Mouse (Mus musculus) gastrocnemius, adult 2 months (tissue): Measurements from ENCODE around the gene Safb2. TPM values are rescaled to one million over a fixed set of nuclear protein-coding genes. Genes with fewer than 3 reads are reported as not detected.
"Not testable (repeated sequence)": the region's sequence is repeated elsewhere in the genome, so short reads cannot be mapped to it uniquely, and the experiment has no call there.

Source experiments
- DNase-seq: peaks from one replicate; pipeline ENCODE4 v3.0.0; 2022
- H3K27ac ChIP-seq: fragments of 200-600 bp; 2 replicates; pipeline ENCODE4 v1.8.1; 2022; ENCODE audit warnings: mild to moderate bottlenecking
- H3K4me3 ChIP-seq: fragments of 200-600 bp; 2 replicates; pipeline ENCODE4 v1.8.1; 2022; ENCODE audit warnings: mild to moderate bottlenecking, moderate library complexity
- CTCF ChIP-seq: fragments of 200-600 bp; IDR thresholded peaks from 2 replicates; pipeline ENCODE4 v1.8.1; 2022; ENCODE audit warnings: antibody characterized with exemption, mild to moderate bottlenecking, moderate library complexity
- intact Hi-C: fragments of 180-260 bp; cut with DNase I; formaldehyde crosslinking; loops from one replicate; pipeline ENCODE4 v1.15.1; 2025
- total RNA-seq, 2 experiments: library from RNA; stranded (reverse); gene quantifications; 2 replicates each; pipeline ENCODE4 v1.2.3; 2021

Gene Safb2
- total RNA-seq, 2 experiments from 2014 or later: 38.5 to 41.1 TPM

DNA sequence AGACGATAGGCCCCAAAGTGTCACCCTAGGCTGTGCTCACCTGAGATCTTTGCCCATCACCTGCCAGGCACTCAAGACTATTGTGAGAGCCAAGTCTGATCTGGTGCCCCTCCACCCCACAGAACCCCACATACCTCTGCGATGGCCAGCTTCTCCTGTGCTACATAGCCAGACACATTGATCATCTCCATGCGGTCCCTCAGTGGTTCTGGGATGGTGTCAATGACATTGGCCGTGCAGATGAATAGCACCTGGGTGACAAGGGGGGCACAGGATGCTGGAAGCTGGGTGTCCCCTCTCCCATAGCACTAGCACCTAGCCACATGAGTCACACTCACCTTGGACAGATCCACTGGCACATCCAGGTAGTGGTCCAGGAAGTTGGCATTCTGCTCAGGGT, 31.4 kb upstream of the Safb2 start:
- intact Hi-C loops: no loop called here
- DNase-seq: no peak
- no peak overlapping the region for H3K4me3 ChIP-seq
- no peak overlapping the region for H3K27ac ChIP-seq
- no peak for TF ChIP-seq CTCF

DNA sequence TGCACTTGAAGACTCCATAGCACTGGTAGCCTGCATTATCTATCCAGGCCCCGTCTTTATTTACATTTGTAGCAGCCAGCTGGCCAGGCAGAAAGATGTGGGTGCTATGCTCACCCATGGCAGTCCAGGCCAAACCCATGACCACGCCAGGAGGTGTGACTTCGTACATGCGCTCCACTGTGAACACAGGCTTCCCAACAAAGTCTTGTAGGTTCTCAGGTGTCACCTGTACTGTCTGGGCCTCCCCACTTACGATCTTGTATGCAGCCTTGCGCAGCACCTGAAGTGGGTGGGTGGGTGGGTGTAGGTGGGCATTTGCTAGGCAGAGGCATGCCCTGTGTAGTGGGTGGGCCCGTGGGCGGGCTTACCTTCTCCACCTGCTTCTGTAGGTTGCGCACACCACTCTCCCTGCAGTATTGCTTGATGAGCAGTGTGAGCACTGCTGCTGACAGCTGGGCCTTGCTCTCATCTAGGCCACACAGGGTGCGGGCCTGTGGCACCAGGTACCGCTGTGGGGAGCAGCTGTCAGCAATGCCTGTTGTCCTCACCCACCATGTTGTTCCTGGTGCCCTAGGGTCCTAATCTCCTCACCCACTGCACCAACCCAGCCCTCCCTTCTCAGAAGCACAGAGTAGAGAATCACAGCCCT, 30.9 kb upstream of the Safb2 start:
- H3K27ac ChIP-seq: no peak overlapping the region
- peak overlapping the region; percentile 97 for H3K4me3 ChIP-seq
- no peak for DNase-seq
- intact Hi-C loops: no loop called here
- TF ChIP-seq CTCF: no peak

DNA sequence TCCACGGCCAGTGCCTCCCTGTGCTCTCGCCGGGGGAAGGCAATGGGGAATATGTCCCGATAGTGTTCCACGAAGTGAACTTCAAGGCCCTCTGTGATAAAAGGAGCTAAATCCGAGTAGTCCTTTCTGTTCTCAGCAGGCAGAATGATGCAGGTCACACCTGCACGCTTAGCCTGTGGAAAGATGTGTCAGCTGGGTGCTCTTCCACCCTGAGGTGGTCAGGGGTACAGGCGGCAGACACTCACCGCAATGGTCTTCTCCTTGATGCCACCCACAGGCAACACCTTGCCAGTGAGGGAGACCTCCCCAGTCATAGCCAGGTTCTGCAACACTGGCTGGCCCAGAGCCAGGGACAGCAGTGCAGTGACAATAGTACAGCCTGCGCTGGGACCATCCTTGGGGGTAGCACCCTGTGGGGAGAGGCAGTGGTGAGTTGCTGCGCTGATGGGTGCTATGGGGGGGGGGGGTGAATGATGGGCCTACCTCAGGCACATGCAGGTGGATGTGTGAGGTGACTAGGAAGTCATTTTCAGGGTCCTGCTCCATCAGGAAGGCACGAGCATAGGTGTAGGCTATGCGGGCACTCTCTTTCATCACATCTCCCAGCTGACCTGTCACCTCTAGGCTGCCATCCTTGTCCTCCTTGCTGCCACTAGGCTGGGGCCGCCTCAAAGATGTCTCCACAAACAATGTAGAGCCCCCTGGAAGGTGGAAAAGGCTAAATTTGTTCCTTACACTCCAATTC, 30.2 kb upstream of the Safb2 start:
- intact Hi-C loops: loop anchor here (5.0 kb wide), 1 partner anchor 148 kb away; the partner anchor contains the start of gene Dus3l
- DNase-seq: no peak
- TF ChIP-seq CTCF: no peak
- Histone ChIP-seq H3K27ac (peak overlapping the region; percentile 92), H3K4me3 (peak overlapping the region; percentile 97)

DNA sequence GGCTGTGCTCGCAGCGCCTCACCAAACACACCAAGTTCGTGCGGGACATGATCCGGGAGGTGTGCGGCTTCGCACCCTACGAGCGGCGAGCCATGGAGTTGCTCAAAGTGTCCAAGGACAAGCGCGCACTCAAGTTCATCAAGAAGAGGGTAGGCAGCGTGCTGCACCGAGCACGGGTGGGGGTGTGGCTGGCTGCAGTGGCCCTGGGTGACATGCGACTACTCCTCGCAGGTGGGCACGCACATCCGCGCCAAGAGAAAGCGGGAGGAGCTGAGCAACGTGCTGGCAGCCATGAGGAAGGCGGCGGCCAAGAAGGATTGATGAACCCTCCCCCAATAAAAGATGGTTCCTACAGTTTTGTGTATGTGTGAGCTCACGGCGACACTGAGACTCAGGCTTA, 29.5 kb upstream of the Safb2 start:
- intact Hi-C loops: loop anchor here (5.0 kb wide), 1 partner anchor 148 kb away; the partner anchor contains the start of gene Dus3l
- H3K27ac ChIP-seq: peak overlapping the region; percentile 92
- peak; percentile 55 for DNase-seq

DNA sequence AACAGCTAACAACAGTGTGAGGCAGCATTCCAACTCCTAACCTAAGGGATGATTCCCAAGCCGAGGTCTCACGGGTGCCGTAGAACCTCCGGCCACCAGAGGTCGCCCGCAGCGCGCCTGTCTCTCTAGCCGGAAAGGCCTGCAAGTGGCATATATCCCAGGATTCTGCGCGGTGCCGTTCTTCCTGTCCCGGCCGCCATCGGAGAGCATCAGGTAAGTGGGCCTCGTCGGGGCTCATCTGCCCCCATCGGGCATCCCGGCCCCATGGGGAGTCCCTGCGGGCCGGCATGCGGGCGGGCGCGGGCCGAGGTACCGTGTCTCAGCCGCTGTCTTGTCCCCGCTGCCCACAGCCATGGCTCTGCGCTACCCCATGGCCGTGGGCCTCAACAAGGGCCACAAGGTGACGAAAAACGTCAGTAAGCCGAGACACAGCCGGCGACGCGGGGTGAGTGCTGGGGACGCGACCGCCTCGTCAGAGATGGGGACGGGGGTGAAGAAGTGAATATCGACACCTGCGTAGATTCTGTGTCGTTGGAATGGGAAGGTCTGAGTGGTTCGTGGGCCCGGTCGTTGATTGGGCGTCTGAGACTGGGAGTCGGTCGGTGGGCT, 29.0 kb upstream of the Safb2 start, which contains the start of gene Rpl36:
Gene Rpl36 (plus strand): TSS at position 181 of the 609 bp plus-strand sequence.
- Histone ChIP-seq H3K27ac (peak within 1 kb of the TSS; percentile 92), H3K4me3 (peak within 1 kb of the TSS; percentile 97)
- peak; percentile 97 for DNase-seq
- intact Hi-C loops: loop anchor here (5.0 kb wide), 1 partner anchor 149 kb away; the partner anchor contains the start of gene Dus3l
- peak; percentile 100; the same call in 1 of the 2 replicates for TF ChIP-seq CTCF

More for the DNA sequence above, 29.5 kb upstream of the Safb2 start:
- H3K4me3 ChIP-seq: peak overlapping the region; percentile 97

DNA sequence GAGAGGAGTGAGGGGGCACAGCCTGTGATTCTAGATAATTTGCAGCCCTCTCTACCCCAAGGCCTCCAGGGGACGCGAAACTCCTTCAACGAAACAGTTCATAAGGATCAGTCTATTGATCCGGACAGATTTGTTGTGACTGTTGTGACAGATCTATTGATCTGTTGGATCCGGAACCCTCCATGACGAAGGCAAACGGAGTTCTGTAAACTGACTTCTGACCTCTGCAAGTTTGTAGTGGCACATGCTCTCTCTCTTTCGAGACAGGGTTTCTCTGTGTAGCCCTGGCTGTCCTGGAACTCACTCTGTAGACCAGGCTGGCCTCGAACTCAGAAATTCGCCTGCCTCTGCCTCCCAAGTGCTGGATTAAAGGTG, 28.2 kb upstream of the Safb2 start:
- not testable (repeated sequence) for DNase-seq, H3K4me3 ChIP-seq
- intact Hi-C loops: loop anchor here (5.0 kb wide), 1 partner anchor 150 kb away; the partner anchor contains the start of gene Dus3l
- peak overlapping the region; percentile 31; the same call in 1 of the 2 replicates for H3K27ac ChIP-seq

DNA sequence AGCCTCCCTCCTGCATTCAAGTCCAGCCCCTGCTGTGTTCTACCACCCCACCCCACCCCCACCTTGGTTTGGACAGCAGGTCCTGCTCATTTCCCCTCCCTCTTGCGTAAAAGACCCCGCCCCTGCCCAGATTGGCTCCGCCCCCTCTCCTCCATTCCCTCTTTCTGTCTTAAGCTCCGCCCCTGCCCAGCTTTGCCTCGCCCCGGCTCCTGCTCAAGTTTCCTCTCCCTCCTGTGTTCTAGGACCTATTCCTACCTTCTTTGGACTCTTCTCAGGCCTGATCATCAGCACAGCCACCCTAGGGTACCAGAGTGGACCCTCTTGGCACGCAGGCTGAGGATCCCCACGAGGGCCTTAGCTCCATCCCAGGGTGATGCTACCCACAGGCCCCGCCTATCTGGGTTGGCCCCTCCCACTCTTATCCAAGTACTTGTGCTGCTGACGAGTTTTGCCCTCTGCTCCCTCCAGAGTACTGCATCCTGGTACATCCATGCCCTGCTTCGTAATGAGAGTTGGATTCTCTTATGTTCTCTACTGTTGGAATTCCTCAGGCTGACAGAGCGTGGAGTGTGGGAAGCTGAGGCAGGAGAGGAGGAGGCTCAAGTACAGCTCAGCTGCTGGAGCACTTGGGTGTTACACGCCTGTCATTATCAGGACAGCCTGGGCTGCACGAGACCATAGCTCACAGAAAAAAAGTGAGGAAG, 27.6 kb upstream of the Safb2 start:
- no peak for TF ChIP-seq CTCF
- intact Hi-C loops: loop anchor here (5.0 kb wide), 1 partner anchor 150 kb away; the partner anchor contains the start of gene Dus3l
- H3K27ac ChIP-seq: peak overlapping the region; percentile 31; the same call in 1 of the 2 replicates
- peak; percentile 52 for DNase-seq
- no peak overlapping the region for H3K4me3 ChIP-seq

DNA sequence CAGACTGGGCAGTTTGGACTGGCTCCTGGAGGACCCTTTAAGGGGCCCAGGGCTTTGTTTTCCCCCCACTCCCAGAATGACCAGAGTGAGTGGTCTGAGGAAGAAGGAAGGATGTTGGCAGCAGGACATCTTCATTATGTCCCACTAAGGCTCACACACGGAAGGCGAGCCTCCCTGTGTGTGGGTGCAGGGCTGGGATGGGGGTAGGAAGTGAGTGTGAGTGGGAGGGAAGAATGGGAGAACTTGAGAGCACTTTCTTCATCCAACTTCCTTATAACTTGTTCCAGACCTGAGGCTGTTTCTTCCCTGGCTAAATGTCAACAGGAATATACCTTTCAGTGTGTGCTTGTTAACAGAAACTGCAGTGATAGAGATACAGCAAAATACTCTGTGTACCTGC, 26.9 kb upstream of the Safb2 start:
- no peak for TF ChIP-seq CTCF

DNA sequence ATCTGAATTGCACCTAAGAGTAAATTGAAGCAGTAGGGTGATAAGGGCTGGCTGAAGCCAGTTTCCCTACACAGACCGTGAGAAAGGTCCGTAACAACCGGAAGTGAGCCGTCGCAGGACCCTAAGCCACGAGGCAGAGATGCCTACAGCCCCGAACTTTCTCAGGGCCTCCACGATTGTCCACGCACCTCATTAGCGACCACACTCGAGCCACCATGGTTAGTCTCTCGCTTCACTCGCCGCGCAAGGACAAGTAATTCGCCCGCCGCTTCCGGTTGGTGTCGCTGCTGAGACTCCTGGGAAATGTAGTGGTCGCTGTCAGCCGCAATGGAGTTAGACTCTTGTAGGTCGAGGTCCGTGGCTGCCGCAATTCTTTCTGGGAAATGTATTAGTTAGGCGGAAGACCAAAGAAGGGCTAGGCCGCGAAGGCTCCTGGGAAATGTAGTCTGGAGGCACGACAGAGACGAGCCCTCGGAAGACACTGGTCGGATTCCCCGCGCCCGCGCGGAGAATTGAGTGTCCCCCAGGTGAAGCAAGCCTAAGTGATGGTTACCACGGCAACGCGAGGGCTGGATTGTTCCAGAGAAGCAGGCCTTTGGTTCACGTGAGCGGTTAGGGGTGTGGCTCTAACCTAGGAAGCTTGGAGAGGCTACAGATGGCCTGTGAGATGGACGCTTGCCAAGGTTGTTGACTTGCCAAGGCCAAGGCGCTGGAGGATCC, 25.2 kb upstream of the Safb2 start, which contains the start of gene 2410015M20Rik:
Gene 2410015M20Rik (minus strand): TSS at position 320 of the 720 bp plus-strand sequence.
- Histone ChIP-seq H3K4me3 (peak within 1 kb of the TSS; percentile 95), H3K27ac (peak within 1 kb of the TSS; percentile 97)
- intact Hi-C loops: loop anchor here (2.0 to 10.0 kb wide), 3 partner anchors 15 to 495 kb away; partner anchors contain the start of genes Dus3l and Plin5
- peak; percentile 64 for TF ChIP-seq CTCF
- DNase-seq: peak; percentile 95

More for the DNA sequence above, 26.9 kb upstream of the Safb2 start:
- intact Hi-C loops: loop anchor here (5.0 kb wide), 1 partner anchor 151 kb away; the partner anchor contains the start of gene Dus3l
- no peak for DNase-seq
- Histone ChIP-seq H3K27ac (no peak overlapping the region), H3K4me3 (no peak overlapping the region)

DNA sequence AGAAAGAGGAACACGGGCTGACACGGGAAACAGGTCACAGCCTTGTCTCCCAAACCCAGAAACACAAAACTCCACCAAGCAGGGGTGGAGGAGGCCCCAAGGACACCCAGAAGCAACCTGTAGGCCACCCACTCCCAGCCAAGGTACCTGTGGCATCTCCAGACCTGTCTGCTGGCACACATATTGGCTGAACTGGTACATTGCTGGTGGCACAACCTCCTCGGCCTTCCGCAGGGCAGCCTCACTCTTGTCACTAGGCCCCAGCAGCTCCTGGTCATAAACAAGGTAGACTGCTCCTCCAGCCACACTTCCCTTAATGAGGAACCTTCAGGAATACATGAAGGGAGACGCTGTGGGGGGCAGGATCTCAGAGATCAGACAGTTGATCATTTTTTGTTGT, 24.3 kb upstream of the Safb2 start:
- peak overlapping the region; percentile 97 for H3K27ac ChIP-seq
- intact Hi-C loops: loop anchor here (2.0 to 10.0 kb wide), 2 partner anchors 14 to 494 kb away; partner anchors contain the start of gene Plin5
- peak overlapping the region; percentile 95 for H3K4me3 ChIP-seq
- no peak for TF ChIP-seq CTCF
- DNase-seq: no peak

DNA sequence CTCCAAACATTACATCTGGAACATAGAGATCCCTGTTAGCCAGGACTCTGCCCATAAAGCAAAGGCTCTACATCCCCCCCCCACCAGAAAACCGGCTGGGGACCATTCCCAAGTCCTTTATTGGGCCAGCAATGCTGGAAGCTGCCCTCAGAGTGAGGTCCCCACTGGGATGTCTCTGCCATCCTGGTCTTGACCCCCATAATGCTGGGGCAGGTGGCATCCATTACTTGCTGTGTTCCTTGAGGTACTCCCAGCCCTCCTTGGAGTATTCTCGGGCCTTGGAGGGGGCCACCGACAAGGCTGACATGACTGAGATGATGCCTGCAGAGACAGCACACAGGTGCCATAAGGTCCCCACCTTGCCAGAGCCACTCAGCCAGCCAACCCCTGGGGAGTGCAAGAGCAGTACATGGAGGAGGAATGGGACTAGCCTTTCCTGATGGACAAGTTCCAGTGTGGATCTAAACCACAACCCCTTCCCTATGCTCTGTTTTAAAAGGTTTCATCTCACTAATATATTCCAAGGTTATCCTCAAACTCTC, 23.2 kb upstream of the Safb2 start:
- intact Hi-C loops: loop anchor here (2.0 to 10.0 kb wide), 2 partner anchors 13 to 493 kb away; partner anchors contain the start of gene Plin5
- TF ChIP-seq CTCF: no peak

More for the DNA sequence above, 23.2 kb upstream of the Safb2 start:
- H3K27ac ChIP-seq: no peak overlapping the region
- no peak for DNase-seq
- H3K4me3 ChIP-seq: no peak overlapping the region
